Mouse (Mus musculus): ENCODE data around the gene Ildr2.

The Ildr2 gene

DNA sequence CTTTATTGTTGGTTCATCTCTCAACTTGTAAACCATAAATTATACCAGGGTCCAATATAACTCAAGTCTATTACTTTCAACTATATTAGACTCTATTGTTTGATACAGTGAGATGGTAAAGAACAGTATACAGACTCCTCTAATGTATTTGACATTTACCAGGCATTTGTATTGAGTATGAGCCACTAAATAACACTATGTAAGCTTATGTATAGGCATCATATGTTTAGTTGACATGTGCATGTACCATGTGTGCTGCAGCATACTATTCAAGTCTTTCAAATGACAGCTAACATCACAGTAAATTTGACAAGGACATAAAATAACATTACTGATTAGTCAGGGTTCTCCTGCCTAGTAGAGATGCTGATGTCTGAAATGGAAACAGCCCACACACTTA lies 109.2 kb downstream of the Ildr2 start:
- in situ Hi-C loops (cut with MboI; ENCODE audit: low pct_unique_long_range_greater_than_20kb in 1 of 2, low sequenced_read_pairs in 2 of 2, unreplicated experiment in 1 of 2): no loop called here
